Mouse (Mus musculus) naive thymus-derived CD4-positive, alpha-beta T cell, adult 5 months (primary cell): ENCODE measurements around the gene Abhd18. TPM values are rescaled to one million over a fixed set of nuclear protein-coding genes. Genes with fewer than 3 reads are reported as not detected.

ENCODE experiments used
- polyA plus RNA-seq: library from polyadenylated mRNA; unstranded; fragments of 100-300 nt; shearing (Covaris generic); gene quantifications from one replicate; pipeline ENCODE4 v1.2.1, GENCODE M21; 2017

Gene Abhd18
- 14.4 TPM for polyA plus RNA-seq

DNA sequence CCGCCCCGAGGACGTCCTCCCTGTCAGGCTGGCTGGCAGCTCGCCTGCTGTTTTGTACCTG lies at the start of gene Abhd18:
TSS of gene Abhd18 (plus strand) at position 14 of the 61 bp plus-strand sequence.

GRCm38 (mm10) chr3:40799530-40800372 lies 47.0 kb upstream of the Abhd18 start, which contains the start of gene Plk4:
Gene Plk4 (plus strand): TSS chr3:40800019.

GRCm38 (mm10) chr3:40846473-40846956 lies 255 bp upstream of the Abhd18 start, which contains the start of gene Mfsd8:
Gene Mfsd8 (minus strand): TSS chr3:40846886.

GRCm38 (mm10) chr3:40902443-40902842 lies 55.7 kb downstream of the Abhd18 start, which contains the start of gene 1700034I23Rik:
Gene 1700034I23Rik (minus strand): TSS chr3:40902543.

DNA sequence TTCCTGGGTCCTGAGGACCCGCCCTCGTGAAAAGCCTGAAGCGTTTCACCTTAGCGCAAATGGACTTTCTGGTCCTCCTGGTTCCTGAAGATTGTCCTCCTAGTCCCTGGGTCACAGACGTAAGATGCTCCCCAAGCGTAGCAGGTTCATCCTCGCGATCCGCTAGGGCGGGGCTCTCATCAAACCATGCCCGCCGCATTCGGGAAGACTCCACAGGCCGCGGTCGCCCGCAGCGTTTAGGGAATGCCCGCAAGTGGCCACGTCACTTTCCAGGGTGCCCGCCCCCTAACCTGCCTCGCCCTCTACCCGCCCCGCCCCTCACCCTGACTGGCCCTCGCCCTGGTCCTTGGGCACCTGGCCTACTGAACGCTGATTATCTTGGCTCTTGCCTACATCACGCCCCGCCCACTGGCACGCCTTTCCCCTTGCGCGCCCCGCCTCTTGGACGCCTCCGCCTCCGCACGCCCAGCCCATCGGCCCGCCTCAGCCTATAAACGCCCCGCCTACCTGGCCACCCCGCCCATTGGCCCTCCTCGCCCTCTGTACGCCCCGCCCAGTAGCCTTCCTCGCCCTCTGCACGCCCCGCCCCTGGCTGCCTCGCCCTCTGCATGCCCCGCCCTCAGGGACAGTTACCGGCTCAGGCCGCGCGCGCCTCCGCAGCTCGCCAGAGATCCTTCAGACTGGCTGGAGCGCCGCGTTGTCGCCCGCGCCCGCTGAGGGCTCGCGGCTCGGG lies 102.6 kb downstream of the Abhd18 start, which contains the start of gene Larp1b:
TSS of gene Larp1b (plus strand) at position 659 of the 733 bp plus-strand sequence.

Other genes with a start within 250 kb of the Abhd18 start
- not detected for gene Slc25a31, start 138.1 kb upstream of the Abhd18 start, polyA plus RNA-seq
- gene Hspa4l, start 102.5 kb upstream of the Abhd18 start, polyA plus RNA-seq, result 34.9 TPM
- 13.8 TPM for gene Plk4, start 47.0 kb upstream of the Abhd18 start, polyA plus RNA-seq
- gene Mfsd8, start 84 bp upstream of the Abhd18 start, polyA plus RNA-seq, result 12.9 TPM
- 0.44 TPM for gene 1700034I23Rik, start 55.6 kb downstream of the Abhd18 start, polyA plus RNA-seq
- 25.8 TPM for gene Larp1b, start 102.9 kb downstream of the Abhd18 start, polyA plus RNA-seq
- 21.4 TPM for gene Pgrmc2, start 236.1 kb downstream of the Abhd18 start, polyA plus RNA-seq